Mouse (Mus musculus) cerebellum, adult 11 months (tissue): ENCODE data around the gene Pkd1l2.

Source experiments
- DNase-seq: peaks from one replicate; pipeline ENCODE4 v3.0.0; 2022

The Pkd1l2 gene

GRCm38 (mm10) chr8:117082947-117083559 is 804 bp upstream of the Pkd1l2 start:
- DNase-seq: no peak

GRCm38 (mm10) chr8:117079652-117080051 is 2.6 kb downstream of the Pkd1l2 start:
- no peak for DNase-seq

GRCm38 (mm10) chr8:117078367-117078926 is 3.8 kb downstream of the Pkd1l2 start:
- no peak for DNase-seq

GRCm38 (mm10) chr8:117074350-117075182 is 7.7 kb downstream of the Pkd1l2 start:
- no peak for DNase-seq

GRCm38 (mm10) chr8:117069708-117070107 is 12.5 kb downstream of the Pkd1l2 start:
- DNase-seq: no peak

GRCm38 (mm10) chr8:117068294-117068693 is 14.0 kb downstream of the Pkd1l2 start:
- no peak for DNase-seq

- no peak for DNase-seq
These were observed 14.9 kb downstream of the Pkd1l2 start for GRCm38 (mm10) chr8:117067396-117067795.

- no peak for DNase-seq
These were observed 15.3 kb downstream of the Pkd1l2 start for GRCm38 (mm10) chr8:117066955-117067354.

- no peak for DNase-seq
These were observed 20.9 kb downstream of the Pkd1l2 start for GRCm38 (mm10) chr8:117061180-117061880.

GRCm38 (mm10) chr8:117060306-117060705 is 21.9 kb downstream of the Pkd1l2 start:
- no peak for DNase-seq

- no peak for DNase-seq
These were observed 23.2 kb downstream of the Pkd1l2 start for GRCm38 (mm10) chr8:117059021-117059420.

- DNase-seq: no peak
These were observed 27.2 kb downstream of the Pkd1l2 start for GRCm38 (mm10) chr8:117055097-117055496.

GRCm38 (mm10) chr8:117054146-117054545 is 28.1 kb downstream of the Pkd1l2 start:
- DNase-seq: no peak

GRCm38 (mm10) chr8:117053135-117054079 is 28.8 kb downstream of the Pkd1l2 start:
- DNase-seq: no peak

- DNase-seq: no peak
These were observed 30.9 kb downstream of the Pkd1l2 start for GRCm38 (mm10) chr8:117051316-117051715.

- DNase-seq: no peak
These were observed 31.5 kb downstream of the Pkd1l2 start for GRCm38 (mm10) chr8:117050763-117051162.

- no peak for DNase-seq
These were observed 32.8 kb downstream of the Pkd1l2 start for GRCm38 (mm10) chr8:117049444-117049843.

- DNase-seq: no peak
These were observed 38.7 kb downstream of the Pkd1l2 start for GRCm38 (mm10) chr8:117043584-117043983.

GRCm38 (mm10) chr8:117039843-117040242 is 42.4 kb downstream of the Pkd1l2 start:
- DNase-seq: no peak

- no peak for DNase-seq
These were observed 44.8 kb downstream of the Pkd1l2 start for GRCm38 (mm10) chr8:117037374-117037935.

GRCm38 (mm10) chr8:117033393-117033792 is 48.9 kb downstream of the Pkd1l2 start:
- DNase-seq: no peak

- DNase-seq: no peak
These were observed 49.6 kb downstream of the Pkd1l2 start for GRCm38 (mm10) chr8:117032609-117033008.
